Mouse (Mus musculus) neural tube, embryonic 12.5 days (tissue): Measurements from ENCODE around the gene Fry. TPM values are rescaled to one million over a fixed set of nuclear protein-coding genes. Genes with fewer than 3 reads are reported as not detected.
A peak's percentile ranks its signal among the peaks of the same experiment; 100 is the strongest.

Experiments
- ATAC-seq: fragments of 200-750 bp; cut with Nextera tagmentation; 2 replicates; pipeline ENCODE4 v1.8.0; 2017; ENCODE audit warnings: low read depth, mild to moderate bottlenecking, moderate TSS enrichment, moderate library complexity; ENCODE audit not compliant: low FRiP score
- H3K27ac ChIP-seq: fragments of 300-500 bp; sonication (generic); 2 replicates; pipeline ENCODE4 v1.5.1; 2016
- H3K27me3 ChIP-seq: fragments of 300-500 bp; sonication (generic); replicated peaks from 2 replicates; pipeline ENCODE4 v1.6.1; 2016; ENCODE audit warnings: mild to moderate bottlenecking
- H3K36me3 ChIP-seq: fragments of 300-500 bp; sonication (generic); 2 replicates; pipeline ENCODE4 v1.6.1; 2016; ENCODE audit warnings: mild to moderate bottlenecking
- H3K4me1 ChIP-seq: fragments of 300-500 bp; sonication (generic); 2 replicates; pipeline ENCODE4 v1.6.1; 2016
- H3K4me2 ChIP-seq: fragments of 300-500 bp; sonication (generic); replicated peaks from 2 replicates; pipeline ENCODE4 v1.6.1; 2016; ENCODE audit warnings: mild to moderate bottlenecking
- H3K4me3 ChIP-seq: fragments of 300-500 bp; sonication (generic); 2 replicates; pipeline ENCODE4 v1.5.1; 2016
- H3K9ac ChIP-seq: fragments of 300-500 bp; sonication (generic); 2 replicates; pipeline ENCODE4 v1.6.1; 2016; ENCODE audit warnings: mild to moderate bottlenecking
- H3K9me3 ChIP-seq: fragments of 300-500 bp; sonication (generic); 2 replicates; pipeline ENCODE4 v1.6.1; 2016; ENCODE audit warnings: mild to moderate bottlenecking
- WGBS: fragments of 180-500 bp; shearing (Covaris S2); methylation state at CpG from one replicate; pipeline ENCODE4 v1.1.7; 2016; 5-methylcytosine and 5-hydroxymethylcytosine counted together
- polyA plus RNA-seq: library from polyadenylated mRNA; unstranded; fragments of >200 nt; fragmentation: Nextera tagmentation; extraction: Ambion mirVana; gene quantifications from 2 replicates; pipeline ENCODE4 v1.2.1, GENCODE M21; 2016

Gene Fry
- polyA plus RNA-seq, 1 experiment from 2014 or later = 31.9 TPM

- Histone ChIP-seq H3K4me2 (no peak overlapping the region), H3K4me1 (no peaks in the 10 kb centered on the region), H3K27ac (no peak overlapping the region), H3K4me3 (no peak overlapping the region), H3K27me3 (no peaks in the 10 kb centered on the region), H3K9ac (no peak overlapping the region), H3K36me3 (peaks cover 43% of the 10 kb centered on the region), H3K9me3 (0 out of 2 replicates have a peak, but pooled peaks cover 6% of the 10 kb centered on the region)
- ATAC-seq = no peak
- WGBS = 95% methylated on average over 7 of the region's 7 CpGs
These were observed 312.8 kb downstream of the Fry start for GRCm38 (mm10) chr5:150431286-150431685.

GRCm38 (mm10) chr5:150432960-150433359, 314.5 kb downstream of the Fry start:
- Histone ChIP-seq H3K27me3 (no peaks in the 10 kb centered on the region), H3K27ac (no peak overlapping the region), H3K4me3 (no peak overlapping the region), H3K4me2 (no peak overlapping the region), H3K9ac (no peak overlapping the region), H3K36me3 (peaks cover 45% of the 10 kb centered on the region), H3K9me3 (0 out of 2 replicates have a peak, but pooled peaks cover 6% of the 10 kb centered on the region), H3K4me1 (peaks cover 4% of the 10 kb centered on the region)
- WGBS = 97% methylated on average over 2 of the region's 2 CpGs
- no peak for ATAC-seq

GRCm38 (mm10) chr5:150436629-150437389, 318.4 kb downstream of the Fry start:
- WGBS = 25% methylated on average over 34 of the region's 34 CpGs
- 0 out of 2 replicates have a peak, but pooled peaks cover 6% of the 10 kb centered on the region for H3K9me3 ChIP-seq
- no peak for ATAC-seq

GRCm38 (mm10) chr5:150441690-150442089, 323.2 kb downstream of the Fry start:
- Histone ChIP-seq H3K4me3 (no peak overlapping the region), H3K9me3 (no peaks in the 10 kb centered on the region), H3K4me2 (no peak overlapping the region), H3K9ac (no peak overlapping the region), H3K36me3 (peaks cover 13% of the 10 kb centered on the region), H3K4me1 (no peaks in the 10 kb centered on the region; the same call in 1 of the 2 replicates), H3K27ac (no peak overlapping the region), H3K27me3 (no peaks in the 10 kb centered on the region)
- 40% methylated on average over 7 of the region's 7 CpGs for WGBS
- no peak for ATAC-seq

More at GRCm38 (mm10) chr5:150436629-150437389, 318.4 kb downstream of the Fry start:
- Histone ChIP-seq H3K4me1 (peaks cover 4% of the 10 kb centered on the region), H3K9ac (no peak overlapping the region), H3K4me2 (peak overlapping the region; percentile 51), H3K27ac (no peak overlapping the region), H3K36me3 (peaks cover 33% of the 10 kb centered on the region), H3K4me3 (peak overlapping the region; percentile 17; the same call in 1 of the 2 replicates), H3K27me3 (no peaks in the 10 kb centered on the region)

GRCm38 (mm10) chr5:150451281-150452003, 333.0 kb downstream of the Fry start:
- no peak for ATAC-seq
- H3K4me3 ChIP-seq = no peak overlapping the region
- H3K9ac ChIP-seq = no peak overlapping the region
- 83% methylated on average over 9 of the region's 9 CpGs for WGBS
- H3K27me3 ChIP-seq = no peaks in the 10 kb centered on the region
- peaks cover 8% of the 10 kb centered on the region for H3K9me3 ChIP-seq
- no peaks in the 10 kb centered on the region for H3K4me1 ChIP-seq
- no peak overlapping the region for H3K27ac ChIP-seq
- no peak overlapping the region for H3K4me2 ChIP-seq
- peaks cover 69% of the 10 kb centered on the region for H3K36me3 ChIP-seq

GRCm38 (mm10) chr5:150452004-150452626, 333.7 kb downstream of the Fry start:
- Histone ChIP-seq H3K27ac (no peak overlapping the region), H3K4me1 (no peaks in the 10 kb centered on the region), H3K4me3 (no peak overlapping the region), H3K9ac (no peak overlapping the region), H3K36me3 (peaks cover 64% of the 10 kb centered on the region), H3K9me3 (peaks cover 8% of the 10 kb centered on the region), H3K27me3 (no peaks in the 10 kb centered on the region), H3K4me2 (no peak overlapping the region)
- ATAC-seq = no peak
- 43% methylated on average over 1 of the region's 1 CpGs for WGBS

- no peak for ATAC-seq
- H3K4me3 ChIP-seq = no peak overlapping the region
- H3K36me3 ChIP-seq = peaks cover 64% of the 10 kb centered on the region
- peaks cover 8% of the 10 kb centered on the region for H3K9me3 ChIP-seq
- H3K27ac ChIP-seq = no peak overlapping the region
- H3K4me2 ChIP-seq = no peak overlapping the region
- no peaks in the 10 kb centered on the region for H3K27me3 ChIP-seq
- H3K9ac ChIP-seq = no peak overlapping the region
- H3K4me1 ChIP-seq = no peaks in the 10 kb centered on the region
These were observed 334.2 kb downstream of the Fry start for GRCm38 (mm10) chr5:150452671-150453070.

GRCm38 (mm10) chr5:150453490-150453889, 335.0 kb downstream of the Fry start:
- Histone ChIP-seq H3K4me3 (no peak overlapping the region), H3K9me3 (peaks cover 8% of the 10 kb centered on the region), H3K36me3 (peaks cover 63% of the 10 kb centered on the region), H3K4me1 (no peaks in the 10 kb centered on the region), H3K4me2 (no peak overlapping the region), H3K9ac (no peak overlapping the region), H3K27ac (no peak overlapping the region), H3K27me3 (no peaks in the 10 kb centered on the region)
- WGBS = 85% methylated on average over 4 of the region's 4 CpGs
- ATAC-seq = no peak

GRCm38 (mm10) chr5:150457165-150457903, 338.9 kb downstream of the Fry start:
- Histone ChIP-seq H3K36me3 (peaks cover 50% of the 10 kb centered on the region), H3K9me3 (peaks cover 8% of the 10 kb centered on the region), H3K4me3 (no peak overlapping the region), H3K9ac (no peak overlapping the region), H3K4me1 (no peaks in the 10 kb centered on the region), H3K4me2 (0 out of 2 replicates have a peak overlapping the region, but pooled peaks have one; percentile 12), H3K27me3 (no peaks in the 10 kb centered on the region), H3K27ac (no peak overlapping the region)
- WGBS = 83% methylated on average over 17 of the region's 17 CpGs
- ATAC-seq = no peak; the same call in 1 of the 2 replicates

GRCm38 (mm10) chr5:150457904-150458739, 339.7 kb downstream of the Fry start:
- no peak overlapping the region for H3K27ac ChIP-seq
- no peaks in the 10 kb centered on the region for H3K27me3 ChIP-seq
- no peak overlapping the region for H3K4me3 ChIP-seq
- peak; percentile 81 for ATAC-seq
- peaks cover 2% of the 10 kb centered on the region; the same call in 1 of the 2 replicates for H3K9me3 ChIP-seq
- H3K4me2 ChIP-seq = peak overlapping the region; percentile 12; the same call in 1 of the 2 replicates
- peaks cover 42% of the 10 kb centered on the region for H3K36me3 ChIP-seq
- H3K9ac ChIP-seq = no peak overlapping the region
- H3K4me1 ChIP-seq = no peaks in the 10 kb centered on the region
- WGBS = 48% methylated on average over 17 of the region's 17 CpGs

GRCm38 (mm10) chr5:150459801-150460200, 341.4 kb downstream of the Fry start:
- Histone ChIP-seq H3K9ac (no peak overlapping the region), H3K9me3 (0 out of 2 replicates have a peak, but pooled peaks cover 2% of the 10 kb centered on the region), H3K36me3 (peaks cover 25% of the 10 kb centered on the region), H3K4me3 (no peak overlapping the region), H3K27ac (no peak overlapping the region), H3K27me3 (no peaks in the 10 kb centered on the region), H3K4me1 (no peaks in the 10 kb centered on the region), H3K4me2 (no peak overlapping the region)
- WGBS = 84% methylated on average over 4 of the region's 4 CpGs
- ATAC-seq = no peak
